Mouse (Mus musculus) monocyte, adult 59 days (primary cell): Measurements from ENCODE around the gene Samd11. TPM values are rescaled to one million over a fixed set of nuclear protein-coding genes. Genes with fewer than 3 reads are reported as not detected.

Source experiments
- total RNA-seq, 2 experiments: library from RNA; stranded (reverse); gene quantifications; one replicate each; pipeline ENCODE4 v1.2.4; 2023

The Samd11 gene
- total RNA-seq = 1 to 10 TPM; 1.5 to 1.6 TPM

DNA sequence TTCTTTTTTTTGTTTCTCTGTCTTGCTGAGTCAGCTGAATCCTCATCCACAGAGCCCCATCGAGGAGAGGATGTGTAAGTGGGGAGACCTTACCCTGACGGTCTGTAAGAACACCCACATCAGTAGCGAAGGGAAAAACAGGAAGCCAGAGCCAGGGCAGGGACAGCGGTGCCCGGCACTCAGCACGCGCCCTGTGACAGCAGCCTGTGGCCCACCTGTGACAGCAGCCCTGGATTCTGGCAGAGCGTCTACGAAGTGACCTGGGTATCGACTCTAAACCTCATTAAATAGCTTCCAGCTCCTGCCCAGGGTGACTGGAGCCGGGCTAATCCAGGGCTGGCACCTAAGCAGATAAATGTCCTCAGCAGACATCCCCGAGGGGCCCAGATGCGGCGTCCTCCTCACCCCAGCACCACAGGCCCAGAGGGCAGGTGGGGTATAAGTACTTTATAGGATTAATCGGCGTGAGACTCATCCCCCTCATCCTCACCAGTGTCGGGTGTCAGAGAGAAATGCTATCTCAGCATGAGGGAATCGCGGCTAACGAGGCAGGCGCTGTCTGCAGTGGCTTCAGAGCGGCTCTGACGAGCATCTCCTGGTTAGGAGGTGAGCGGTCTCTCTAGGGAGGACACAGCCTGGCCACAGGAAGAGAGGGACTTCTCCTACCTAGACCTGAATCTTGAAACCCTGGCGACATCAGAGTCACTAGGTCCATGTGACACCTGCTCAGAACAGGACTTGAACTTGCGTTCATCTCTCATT, at the start of gene Samd11:
Samd11 (minus strand) TSS at position 580 of the 762 bp plus-strand sequence.

DNA sequence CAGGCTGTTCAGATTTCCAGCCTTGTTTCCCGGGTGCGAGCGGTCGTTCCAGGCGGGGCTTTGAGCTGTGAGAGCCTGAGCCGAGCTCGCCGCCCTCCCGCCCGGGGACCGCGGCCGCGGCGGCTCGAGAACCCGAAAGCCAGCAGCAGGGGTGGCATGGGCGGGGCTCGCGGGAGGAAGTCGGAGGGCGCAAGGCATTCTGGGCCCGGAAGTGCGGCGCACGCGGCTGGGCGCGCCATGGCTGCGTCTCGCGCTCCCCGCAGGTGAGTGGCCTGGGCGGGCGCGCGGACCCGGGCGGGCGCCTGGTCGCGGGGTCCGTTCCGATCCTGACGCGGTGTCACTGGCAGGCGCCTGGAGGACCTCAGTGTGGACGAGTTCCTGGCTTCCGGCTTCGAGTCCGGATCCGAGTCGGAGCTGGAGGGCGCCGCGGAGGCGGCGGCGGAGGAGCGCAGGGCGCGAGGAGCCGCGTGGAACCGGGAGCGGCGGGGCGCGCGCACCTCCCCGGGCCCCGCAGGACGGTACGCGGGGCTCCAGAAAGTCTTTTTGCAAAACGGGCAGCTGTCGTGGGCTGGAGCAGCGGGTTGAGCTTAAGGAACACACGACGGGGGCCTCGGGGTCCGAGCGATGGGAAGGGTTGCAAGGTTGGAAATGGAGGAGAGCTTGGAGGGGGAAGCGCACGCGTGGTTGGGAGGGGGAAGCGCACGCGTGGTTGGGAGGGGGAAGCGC, 19.5 kb downstream of the Samd11 start, which contains the start of gene Noc2l:
Noc2l (plus strand) TSS at position 203 of the 726 bp plus-strand sequence.

DNA sequence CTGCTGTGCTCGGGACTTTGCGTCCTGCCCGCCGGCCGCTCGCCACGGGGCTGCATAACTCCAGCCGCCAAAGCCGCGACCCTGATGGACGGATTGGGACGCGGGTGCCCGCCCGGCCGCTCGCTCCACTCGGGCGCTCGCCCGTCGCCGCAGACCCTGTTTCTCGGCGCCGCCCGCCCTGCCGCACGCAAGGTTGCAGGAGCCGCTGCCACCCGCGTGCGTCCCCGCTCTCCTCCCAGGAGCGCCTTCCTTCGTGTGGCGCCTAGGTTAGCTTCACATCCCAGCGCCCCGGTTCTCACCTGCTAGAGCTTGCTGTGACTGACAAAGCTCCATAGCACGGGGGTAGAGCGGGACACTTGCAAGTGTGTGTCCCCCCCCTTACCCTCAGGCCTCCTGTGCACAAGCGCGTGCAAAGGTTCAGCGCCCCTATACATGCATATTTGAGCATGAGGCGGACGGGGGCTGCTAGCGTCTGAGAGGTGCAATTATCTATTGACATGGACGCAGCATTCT, 20.7 kb downstream of the Samd11 start, which contains the start of gene Plekhn1:
Plekhn1 (minus strand) TSS at position 157 of the 513 bp plus-strand sequence.

DNA sequence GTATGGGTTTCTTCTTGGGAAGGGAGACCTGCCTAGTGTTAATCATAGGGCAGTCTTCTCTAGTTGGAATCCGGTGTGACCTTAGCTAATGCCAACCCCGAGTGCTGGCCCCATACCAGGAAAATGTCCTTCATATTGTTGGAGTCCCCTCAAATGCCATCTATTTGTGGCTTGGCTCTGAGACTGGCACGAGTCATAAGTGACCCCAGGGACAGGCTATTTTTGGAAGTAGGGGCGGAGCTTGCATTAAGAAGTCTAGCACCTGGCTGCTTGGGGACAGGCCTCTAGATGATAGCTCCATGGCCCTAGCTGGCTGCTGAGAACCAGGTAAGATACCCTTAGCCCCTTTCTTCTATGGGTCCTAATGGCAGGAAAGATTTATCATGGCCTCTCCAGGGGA, 39.8 kb downstream of the Samd11 start, which contains the start of gene Perm1:
Perm1 (plus strand) TSS at position 220 of the 400 bp plus-strand sequence.

DNA sequence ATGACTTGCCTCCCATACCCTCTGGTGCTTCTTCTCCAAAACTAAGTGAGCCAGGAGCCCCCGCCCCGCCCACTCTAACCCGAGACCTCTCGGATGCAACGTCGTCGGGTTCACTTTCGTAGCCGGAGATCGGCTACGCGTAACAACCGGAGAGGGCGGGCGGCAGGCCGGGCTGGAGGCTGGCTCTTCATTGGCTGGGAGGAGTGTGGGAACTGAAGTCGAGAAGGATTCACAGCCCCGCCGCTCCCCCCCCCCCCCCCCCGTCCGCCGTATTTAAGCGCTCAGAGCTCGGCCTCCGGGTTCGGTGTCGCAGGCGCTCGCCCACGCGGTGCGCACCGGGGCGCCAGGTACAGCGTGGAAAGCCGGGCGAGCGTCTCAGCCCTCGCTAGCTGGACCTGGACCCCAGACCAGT, 52.5 kb downstream of the Samd11 start, which contains the start of gene AW011738:
AW011738 (plus strand) TSS at position 304 of the 412 bp plus-strand sequence.

DNA sequence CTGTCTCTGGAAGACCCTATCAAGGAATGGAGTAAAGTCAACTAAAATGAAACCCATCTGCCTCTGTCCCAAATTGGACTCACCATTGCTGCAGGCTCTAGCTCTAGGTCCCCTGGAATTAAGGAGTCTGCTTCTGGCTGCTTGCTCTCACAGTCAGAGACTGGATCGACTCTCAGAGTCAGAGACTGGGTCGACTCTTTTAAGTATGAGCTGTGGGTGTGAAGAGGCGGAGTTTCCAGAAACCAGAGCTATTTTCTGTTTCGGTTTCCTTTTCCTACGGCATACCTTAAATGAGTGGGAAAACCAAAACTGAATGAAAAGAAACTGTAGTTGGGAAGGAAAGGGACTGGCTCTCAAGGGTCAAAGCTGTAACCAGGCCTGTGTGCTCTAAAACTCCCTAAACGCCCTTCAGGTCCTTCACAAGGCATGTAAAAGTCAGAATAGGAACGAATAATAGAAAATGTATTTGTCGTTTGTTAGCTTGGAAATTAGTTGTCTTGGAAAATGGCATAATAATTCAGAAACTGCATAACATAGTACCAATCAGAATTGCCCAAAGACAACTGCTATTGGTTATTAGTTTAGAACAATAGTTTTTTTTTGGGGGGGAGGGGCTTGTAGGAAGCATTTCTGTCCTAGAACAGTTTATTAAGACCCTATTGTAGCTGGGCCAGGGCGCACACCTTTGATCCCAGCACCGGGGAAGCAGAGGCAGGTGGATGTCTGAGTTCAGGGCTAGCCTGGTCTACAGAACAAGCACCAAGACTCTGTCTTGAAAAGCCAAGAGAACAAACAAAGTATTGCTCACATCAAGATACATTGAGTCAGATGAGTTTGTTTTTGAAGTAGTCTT, 54.6 kb downstream of the Samd11 start, which contains the start of gene Isg15:
Isg15 (minus strand) TSS at position 196 of the 853 bp plus-strand sequence.

DNA sequence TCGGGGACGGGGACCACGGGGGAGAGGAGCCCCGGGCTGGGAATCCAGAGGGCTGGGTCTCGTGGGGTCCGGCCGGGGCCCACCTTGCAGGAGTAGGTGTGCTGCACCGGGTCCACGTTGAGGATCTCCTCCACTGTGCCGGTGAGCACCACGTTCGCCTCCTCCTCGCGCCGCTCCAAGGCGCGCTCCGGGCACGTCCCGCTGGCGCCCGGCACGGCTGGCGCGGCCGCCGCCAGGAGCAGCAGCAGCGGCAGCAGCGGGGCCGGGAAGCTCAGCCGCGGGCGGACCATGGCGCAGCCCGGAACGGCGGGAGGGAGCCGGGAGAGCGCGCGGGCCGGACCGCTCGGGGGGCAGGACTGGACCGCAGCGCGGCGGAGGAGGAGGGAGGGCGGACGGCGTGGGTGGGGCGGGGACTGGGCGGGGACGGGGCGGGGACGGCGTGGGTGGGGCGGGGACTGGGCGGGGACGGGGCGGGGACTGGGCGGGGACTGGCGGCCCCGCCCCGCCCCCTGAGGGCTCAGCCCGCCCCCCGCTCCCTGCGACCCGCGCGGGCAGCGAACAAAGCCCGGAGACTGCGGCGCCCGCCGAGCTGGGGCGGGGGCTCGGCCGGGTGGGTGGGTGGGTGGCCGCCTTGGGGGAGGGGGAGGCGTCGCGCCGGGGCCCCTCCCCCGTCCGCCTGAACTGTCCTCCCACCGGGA, 58.2 kb downstream of the Samd11 start, which contains the start of gene Agrn:
Agrn (minus strand) TSS at position 358 of the 698 bp plus-strand sequence.

Other genes with a start within 250 kb of the Samd11 start
- gene Tnfrsf4, start 241.8 kb downstream of the Samd11 start, total RNA-seq = 1 to 10 TPM; 1.5 to 2.2 TPM
- 1 to 10 TPM; 2.7 to 3.6 TPM for gene Tnfrsf18, start 229.5 kb downstream of the Samd11 start, total RNA-seq
- gene Ttll10, start 196.2 kb downstream of the Samd11 start, total RNA-seq = not detected
- 10 to 100 TPM; 14.0 to 16.8 TPM for gene 9430015G10Rik, start 145.7 kb downstream of the Samd11 start, total RNA-seq
- gene Rnf223, start 125.1 kb downstream of the Samd11 start, total RNA-seq = under 1 TPM; 0.33 to 0.55 TPM
- gene Agrn, start 58.2 kb downstream of the Samd11 start, total RNA-seq = 10 to 100 TPM; 15.8 TPM
- 10 to 100 TPM; 13.2 to 17.7 TPM for gene Isg15, start 54.8 kb downstream of the Samd11 start, total RNA-seq
- gene AW011738, start 52.4 kb downstream of the Samd11 start, total RNA-seq = 10 to 100 TPM; 13.4 to 17.9 TPM
- under 1 TPM; 0.18 to 0.47 TPM for gene Perm1, start 39.8 kb downstream of the Samd11 start, total RNA-seq
- 10 to 100 TPM; 24.3 to 25.0 TPM for gene Plekhn1, start 20.8 kb downstream of the Samd11 start, total RNA-seq
- 10 to 100 TPM; 58.4 to 59.9 TPM for gene Noc2l, start 19.6 kb downstream of the Samd11 start, total RNA-seq
- gene Vmn2r-ps159, start 75.4 kb upstream of the Samd11 start, total RNA-seq = not detected